Mouse (Mus musculus) stomach, adult 2 months (tissue): Measurements from ENCODE around the gene Gm11034. TPM values are rescaled to one million over a fixed set of nuclear protein-coding genes. Genes with fewer than 3 reads are reported as not detected.

Source experiments
- polyA plus RNA-seq: library from polyadenylated mRNA; depleted of rRNA; stranded (reverse); fragments of >200 nt; gene quantifications from 2 replicates; pipeline ENCODE4 v1.2.3, GENCODE M21; 2012; rRNA removed

The Gm11034 gene
- polyA plus RNA-seq = not detected in 2 replicates

DNA sequence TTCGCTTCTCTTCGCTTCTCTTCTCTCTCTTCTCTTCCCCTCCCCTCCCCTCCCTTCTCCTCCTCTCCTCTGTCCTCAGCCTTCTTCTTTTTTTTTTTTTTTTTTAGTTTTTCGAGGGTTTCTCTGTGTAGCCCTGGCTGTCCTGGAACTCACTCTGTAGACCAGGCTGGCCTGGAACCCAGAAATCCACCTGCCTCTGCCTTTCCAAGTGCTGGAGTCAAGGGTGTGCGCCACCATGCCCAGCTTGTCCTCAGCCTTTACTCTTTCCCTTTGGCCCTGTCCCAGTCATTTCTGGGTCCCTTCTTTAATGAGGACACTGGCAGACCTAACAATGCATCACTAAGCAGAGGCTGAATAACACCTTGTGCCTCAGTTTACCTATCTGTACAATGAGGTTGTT, at the start of gene Gm11034:
Gene Gm11034 (minus strand): TSS at position 101 of the 400 bp plus-strand sequence.

DNA sequence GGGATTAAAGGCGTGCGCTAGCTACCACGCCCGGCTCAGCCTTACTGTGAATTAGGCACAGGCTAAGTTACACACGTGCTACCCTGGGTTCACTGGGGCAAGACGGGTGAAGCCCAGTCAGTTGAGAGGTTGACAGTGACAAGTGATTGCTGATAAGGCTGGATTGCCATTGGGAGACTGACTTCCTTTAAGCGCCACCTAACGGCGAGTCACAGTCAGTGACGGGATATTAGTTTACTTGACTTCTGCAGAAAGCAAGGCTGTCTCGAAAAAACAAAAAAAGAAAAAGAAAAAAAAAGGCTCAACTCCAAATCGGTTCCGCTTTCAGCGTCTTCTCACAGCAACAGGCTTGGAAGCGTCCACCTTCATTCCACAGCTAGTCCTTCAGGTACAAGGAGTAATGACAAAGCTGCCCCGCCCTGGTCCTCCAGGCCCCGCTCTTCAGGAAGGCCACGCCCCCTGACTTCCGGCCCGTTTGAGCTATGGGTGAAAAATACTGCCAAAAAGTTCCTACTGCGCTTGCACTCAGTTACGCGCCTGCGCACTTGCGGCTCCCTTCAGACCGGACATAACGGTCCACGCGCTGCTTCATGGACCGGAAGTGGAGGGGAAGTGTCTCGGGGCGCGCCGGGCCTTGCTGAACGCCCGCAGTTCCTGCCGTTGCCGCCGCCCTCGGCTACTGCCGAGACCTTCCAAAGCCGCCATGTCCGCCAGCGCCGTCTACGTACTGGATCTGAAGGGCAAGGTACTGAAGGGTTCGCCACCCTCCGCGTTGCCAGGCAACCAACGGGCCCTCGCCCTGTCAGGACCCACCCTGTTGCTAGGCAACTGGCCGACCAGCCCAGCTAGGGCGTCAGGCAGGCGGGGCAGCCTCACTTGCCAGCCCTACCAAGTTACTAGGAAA, 26.3 kb upstream of the Gm11034 start, which contains the start of gene Ap1m1:
Gene Ap1m1 (plus strand): TSS at position 520 of the 904 bp plus-strand sequence.

DNA sequence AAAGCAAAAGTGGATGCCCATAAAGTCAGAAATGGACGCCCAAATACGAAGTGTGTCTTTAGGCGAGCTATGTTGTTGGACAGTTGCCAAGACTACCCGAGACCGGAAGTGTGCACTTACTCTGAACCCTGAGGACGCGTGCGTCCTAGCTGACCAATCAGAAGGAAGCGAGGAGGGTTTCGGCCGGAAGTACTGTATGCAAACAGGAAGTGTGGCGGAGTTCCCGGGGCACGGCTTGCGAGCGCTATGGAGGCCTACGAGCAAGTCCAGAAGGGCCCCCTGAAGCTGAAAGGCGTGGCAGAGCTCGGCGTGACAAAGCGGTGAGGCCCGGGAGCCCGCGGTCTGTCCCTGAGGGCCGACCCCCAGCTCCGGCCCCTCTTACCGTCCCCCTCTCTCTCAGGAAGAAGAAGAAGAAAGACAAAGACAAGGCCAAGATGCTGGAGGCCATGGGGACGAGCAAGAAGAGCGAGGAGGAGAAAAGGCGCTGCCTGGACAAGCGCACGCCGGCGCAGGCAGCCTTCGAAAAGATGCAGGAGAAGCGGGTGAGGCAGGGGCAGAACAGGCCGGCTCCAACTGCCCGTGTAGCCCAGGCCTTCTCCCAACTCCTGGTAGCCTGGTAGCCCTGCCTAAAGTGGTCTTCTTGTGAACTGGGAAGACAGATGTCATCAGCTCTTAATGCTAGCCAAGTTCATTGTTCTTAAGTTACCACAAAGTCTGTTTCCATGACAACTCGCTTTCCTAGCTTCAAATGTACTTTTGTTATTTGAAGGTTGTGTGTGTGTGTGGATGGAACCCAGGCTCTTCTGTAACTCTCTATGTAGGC, 6.3 kb upstream of the Gm11034 start, which contains the start of gene Fam32a:
Gene Fam32a (plus strand): TSS at position 190 of the 823 bp plus-strand sequence.

DNA sequence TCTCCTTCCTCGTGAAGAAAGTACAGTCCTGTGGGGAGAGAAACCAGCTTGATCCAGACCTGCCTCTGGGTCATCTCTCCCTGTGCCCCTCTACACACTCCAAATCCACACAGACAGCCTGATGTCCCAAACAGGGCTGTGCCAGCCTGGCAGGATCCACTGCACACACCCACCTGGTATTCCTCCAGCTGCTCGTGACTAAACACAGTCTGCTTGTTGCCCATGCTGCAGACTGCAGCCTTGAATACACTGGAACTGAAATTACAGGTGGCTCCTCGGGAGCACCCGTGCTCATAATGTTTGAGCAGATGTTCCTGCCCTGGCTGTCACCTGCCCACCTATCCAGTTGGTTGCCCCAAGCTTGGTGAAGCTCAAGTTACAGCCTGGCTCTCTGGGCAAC, 685 bp downstream of the Gm11034 start, which contains the start of gene Cib3:
Gene Cib3 (minus strand): TSS at position 87 of the 400 bp plus-strand sequence.

DNA sequence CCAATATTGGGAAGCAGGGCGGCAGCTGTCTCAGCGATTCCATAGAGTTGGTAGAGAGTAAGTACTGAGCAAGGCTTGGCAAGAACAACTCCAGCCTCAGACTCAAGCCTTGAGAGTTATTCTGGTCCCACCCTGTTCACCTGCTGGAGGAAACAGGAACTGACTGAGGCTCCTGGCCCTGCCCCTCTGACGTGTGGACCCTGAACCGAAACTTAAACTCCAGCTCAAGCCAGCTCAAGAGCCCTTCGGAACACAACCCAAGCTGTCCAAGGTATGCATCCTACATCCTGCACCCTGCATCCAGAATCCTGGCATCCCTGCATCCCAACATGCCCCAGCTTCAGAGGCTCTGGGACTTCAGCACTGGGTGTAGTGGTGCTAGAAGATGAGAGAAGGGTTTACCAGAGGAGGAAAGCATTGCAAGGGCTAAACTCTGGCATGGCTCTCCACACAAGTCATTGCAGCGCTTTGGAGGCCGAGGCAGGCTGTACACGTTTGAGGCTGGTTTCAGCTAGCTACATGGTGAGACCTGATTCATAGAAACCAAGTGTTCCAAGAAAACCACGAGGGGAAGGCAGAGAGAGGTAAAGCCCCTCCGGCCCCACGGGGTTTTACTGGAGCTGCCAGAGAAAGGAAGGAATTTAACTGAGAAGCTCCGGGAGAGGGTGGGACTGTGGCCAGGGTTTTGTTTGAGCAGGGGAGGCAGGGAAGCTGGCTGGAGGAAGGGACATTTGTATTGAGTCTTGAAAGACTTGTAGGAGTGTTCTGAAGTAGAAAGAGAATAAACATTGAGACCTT, 23.8 kb downstream of the Gm11034 start, which contains the start of gene Hsh2d:
Gene Hsh2d (plus strand): TSS at position 222 of the 798 bp plus-strand sequence.

Other genes starting within 250 kb of the Gm11034 start
- gene Cyp4f18, start 204.0 kb downstream of the Gm11034 start, polyA plus RNA-seq = 6.1 and 21.1 TPM in 2 replicates
- gene Olfr372, start 172.4 kb downstream of the Gm11034 start, polyA plus RNA-seq = not detected in 2 replicates
- not detected in 2 replicates for gene Olfr373, start 130.5 kb downstream of the Gm11034 start, polyA plus RNA-seq
- gene Olfr374, start 106.6 kb downstream of the Gm11034 start, polyA plus RNA-seq = not detected in 2 replicates
- gene Tpm4, start 78.7 kb downstream of the Gm11034 start, polyA plus RNA-seq = 26.4 and 27.0 TPM in 2 replicates
- gene Rab8a, start 52.4 kb downstream of the Gm11034 start, polyA plus RNA-seq = 15.6 and 16.6 TPM in 2 replicates
- gene Hsh2d, start 24.0 kb downstream of the Gm11034 start, polyA plus RNA-seq = 2.1 and 2.7 TPM in 2 replicates
- 0.16 TPM in 1 of 2 replicates, not detected in the other for gene Cib3, start 799 bp downstream of the Gm11034 start, polyA plus RNA-seq
- 14.5 and 17.2 TPM in 2 replicates for gene Fam32a, start 6.1 kb upstream of the Gm11034 start, polyA plus RNA-seq
- 19.7 and 21.1 TPM in 2 replicates for gene Ap1m1, start 26.4 kb upstream of the Gm11034 start, polyA plus RNA-seq
- 0.06 TPM in 1 of 2 replicates, not detected in the other for gene Gm10282, start 91.6 kb upstream of the Gm11034 start, polyA plus RNA-seq
- 17.2 and 35.7 TPM in 2 replicates for gene Klf2, start 105.4 kb upstream of the Gm11034 start, polyA plus RNA-seq
- gene Eps15l1, start 207.8 kb upstream of the Gm11034 start, polyA plus RNA-seq = 10.4 and 13.6 TPM in 2 replicates
- not detected in 2 replicates for gene Calr3, start 230.2 kb upstream of the Gm11034 start, polyA plus RNA-seq
- 2.2 and 2.8 TPM in 2 replicates for gene 1700030K09Rik, start 230.2 kb upstream of the Gm11034 start, polyA plus RNA-seq